Mouse (Mus musculus) lung, adult 2 months (tissue): ENCODE measurements around the gene Brpf1. TPM values are rescaled to one million over a fixed set of nuclear protein-coding genes. Genes with fewer than 3 reads are reported as not detected.

Source experiments
- DNase-seq: peaks from one replicate; pipeline ENCODE4 v3.0.0; 2022
- H3K4me1 ChIP-seq: fragments of 200-500 bp; 2 replicates; pipeline ENCODE4 v1.6.1; 2011; ENCODE audit warnings: low read length; ENCODE audit not compliant: control insufficient read depth, insufficient read depth
- H3K4me3 ChIP-seq: fragments of 200-500 bp; replicated peaks from 2 replicates; pipeline ENCODE3; 2011; ENCODE audit warnings: low read depth, mild to moderate bottlenecking, control low read depth, low read length; ENCODE audit errors: extremely low read depth
- CTCF ChIP-seq: fragments of 200-500 bp; IDR thresholded peaks from 2 replicates; pipeline ENCODE4 v1.5.1; 2011; ENCODE audit warnings: mild to moderate bottlenecking, low read length, control low read depth; ENCODE audit not compliant: insufficient read depth
- POLR2A ChIP-seq: fragments of 200-500 bp; IDR thresholded peaks from 2 replicates; pipeline ENCODE4 v1.6.1; 2011; ENCODE audit warnings: low read depth, mild to moderate bottlenecking, control low read depth, low read length, borderline replicate concordance; ENCODE audit errors: extremely low read depth
- WGBS: fragments of 180-500 bp; shearing (Covaris S2); methylation state at CpG from one replicate; pipeline ENCODE4 v1.1.7; 2018; 5-methylcytosine and 5-hydroxymethylcytosine counted together
- polyA plus RNA-seq: library from polyadenylated mRNA; depleted of rRNA; stranded (reverse); fragments of >200 nt; gene quantifications from 2 replicates; pipeline ENCODE4 v1.2.3, GENCODE M21; 2012

Gene Brpf1
- polyA plus RNA-seq, 1 experiment: 21.3 TPM

GRCm38 (mm10) chr6:113301350-113301749 is 5.6 kb upstream of the Brpf1 start:
- no peak for TF ChIP-seq CTCF
- no peak for TF ChIP-seq POLR2A
- Histone ChIP-seq H3K4me3 (no peak overlapping the region), H3K4me1 (no peaks in the 10 kb centered on the region)
- no peak for DNase-seq
- 80% methylated on average over 5 of the region's 5 CpGs for WGBS

GRCm38 (mm10) chr6:113302258-113302657 is 4.7 kb upstream of the Brpf1 start:
- DNase-seq: no peak
- H3K4me3 ChIP-seq: no peak overlapping the region
- 15% methylated on average over 3 of the region's 3 CpGs for WGBS
- TF ChIP-seq CTCF: 0 out of 2 replicates have a peak, but pooled peaks have one; percentile 41
- no peak for TF ChIP-seq POLR2A
- no peaks in the 10 kb centered on the region for H3K4me1 ChIP-seq

GRCm38 (mm10) chr6:113306322-113306985 is 483 bp upstream of the Brpf1 start:
- H3K4me1 ChIP-seq: peaks cover 5% of the 10 kb centered on the region
- TF ChIP-seq POLR2A (peak; percentile 31; the same call in 1 of the 2 replicates), CTCF (no peak)
- peak; percentile 100 for DNase-seq
- 1% methylated on average over 49 of the region's 50 CpGs for WGBS
- H3K4me3 ChIP-seq: peak overlapping the region; percentile 92

GRCm38 (mm10) chr6:113307481-113308121 is 664 bp downstream of the Brpf1 start:
- WGBS: under 1% methylated on average over 34 of the region's 34 CpGs
- Histone ChIP-seq H3K4me3 (peak overlapping the region; percentile 92), H3K4me1 (peaks cover 5% of the 10 kb centered on the region)
- peak; percentile 40 for DNase-seq
- TF ChIP-seq POLR2A (peak; percentile 40; the same call in 1 of the 2 replicates), CTCF (no peak)

GRCm38 (mm10) chr6:113308141-113308540 is 1.2 kb downstream of the Brpf1 start:
- TF ChIP-seq POLR2A: no peak
- TF ChIP-seq CTCF: no peak
- DNase-seq: no peak
- 17% methylated on average over 5 of the region's 5 CpGs for WGBS

GRCm38 (mm10) chr6:113315972-113316371 is 9.0 kb downstream of the Brpf1 start:
- no peaks in the 10 kb centered on the region for H3K4me1 ChIP-seq
- H3K4me3 ChIP-seq: no peak overlapping the region
- no peak for DNase-seq
- TF ChIP-seq POLR2A (no peak), CTCF (no peak)
- 94% methylated on average over 3 of the region's 3 CpGs for WGBS

More at GRCm38 (mm10) chr6:113308141-113308540, 1.2 kb downstream of the Brpf1 start:
- peaks cover 5% of the 10 kb centered on the region for H3K4me1 ChIP-seq
- peak overlapping the region; percentile 92 for H3K4me3 ChIP-seq

- Histone ChIP-seq H3K4me3 (peak within 1 kb of the TSS; percentile 86), H3K4me1 (peaks cover 3% of the 10 kb centered on the region)
- DNase-seq: peak; percentile 96
- WGBS: under 1% methylated on average over 52 of the region's 52 CpGs
- TF ChIP-seq CTCF (no peak), POLR2A (peak; percentile 89; the same call in 1 of the 2 replicates)
Observed at GRCm38 (mm10) chr6:113326533-113327315, 19.8 kb downstream of the Brpf1 start, which contains the start of gene Ogg1. Gene Ogg1 (plus strand): TSS chr6:113326972.

GRCm38 (mm10) chr6:113329396-113329795 is 22.5 kb downstream of the Brpf1 start:
- no peak for TF ChIP-seq POLR2A
- TF ChIP-seq CTCF: no peak
- DNase-seq: no peak
- 97% methylated on average over 1 of the region's 1 CpGs for WGBS
- H3K4me3 ChIP-seq: no peak overlapping the region
- H3K4me1 ChIP-seq: peaks cover 6% of the 10 kb centered on the region

GRCm38 (mm10) chr6:113330547-113330946 is 23.6 kb downstream of the Brpf1 start:
- Histone ChIP-seq H3K4me1 (peaks cover 3% of the 10 kb centered on the region), H3K4me3 (no peak overlapping the region)
- WGBS: 28% methylated on average over 2 of the region's 2 CpGs
- no peak for DNase-seq
- TF ChIP-seq CTCF (no peak), POLR2A (no peak)
